Mouse (Mus musculus) hindbrain, embryonic 10.5 days (tissue): ENCODE data around the gene Rtl3. TPM values are rescaled to one million over a fixed set of nuclear protein-coding genes. Genes with fewer than 3 reads are reported as not detected.

ENCODE experiments used
- DNase-seq: peaks from one replicate; pipeline ENCODE4 v3.0.0-alpha.2; 2017; ENCODE audit warnings: low spot score
- H3K27ac ChIP-seq: fragments of 300-500 bp; sonication (generic); 2 replicates; pipeline ENCODE4 v1.5.1; 2016; ENCODE audit warnings: mild to moderate bottlenecking, moderate library complexity
- H3K27me3 ChIP-seq: fragments of 300-500 bp; sonication (generic); 2 replicates; pipeline ENCODE4 v1.6.1; 2016; ENCODE audit warnings: mild to moderate bottlenecking; ENCODE audit not compliant: poor library complexity, insufficient read depth, severe bottlenecking
- H3K36me3 ChIP-seq: fragments of 300-500 bp; sonication (generic); 2 replicates; pipeline ENCODE4 v1.6.1; 2016; ENCODE audit warnings: mild to moderate bottlenecking, moderate library complexity
- H3K4me1 ChIP-seq: fragments of 300-500 bp; sonication (generic); replicated peaks from 2 replicates; pipeline ENCODE4 v1.6.1; 2016; ENCODE audit warnings: mild to moderate bottlenecking
- H3K4me3 ChIP-seq: fragments of 300-500 bp; sonication (generic); 2 replicates; pipeline ENCODE4 v1.5.1; 2016; ENCODE audit warnings: mild to moderate bottlenecking, moderate library complexity
- H3K9me3 ChIP-seq: fragments of 300-500 bp; sonication (generic); 2 replicates; pipeline ENCODE4 v1.6.1; 2016; ENCODE audit warnings: mild to moderate bottlenecking, moderate library complexity
- WGBS: fragments of 180-500 bp; shearing (Covaris S2); methylation state at CpG from one replicate; pipeline ENCODE4 v1.1.7; 2016; 5-methylcytosine and 5-hydroxymethylcytosine counted together
- polyA plus RNA-seq: library from polyadenylated mRNA; unstranded; fragments of >200 nt; fragmentation: Nextera tagmentation; extraction: Ambion mirVana; gene quantifications from 2 replicates; pipeline ENCODE4 v1.2.1, GENCODE M21; 2016

The Rtl3 gene
- 0.24 and 0.63 TPM in 2 replicates for polyA plus RNA-seq

DNA sequence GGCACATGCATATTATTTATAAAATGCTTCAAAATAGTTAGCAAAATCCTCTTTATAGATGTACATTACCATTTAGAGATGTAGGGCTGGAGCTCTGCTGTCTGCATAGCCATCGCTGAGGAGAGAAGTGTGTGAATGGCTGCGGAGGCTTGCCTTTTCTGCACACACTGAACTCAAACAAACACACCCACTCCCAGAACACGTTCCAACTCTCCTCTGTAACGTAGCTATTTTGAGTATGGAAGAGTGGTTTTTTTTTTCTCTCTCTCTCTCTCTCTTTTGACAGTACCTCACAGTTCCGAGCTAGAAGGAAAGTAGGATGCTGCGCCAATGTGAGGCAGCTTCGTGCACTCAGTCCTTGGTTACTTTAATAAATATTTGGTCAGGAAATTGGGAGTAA is at the start of gene Rtl3:
Gene Rtl3, minus strand, starts transcription at position 236 of the 400 bp plus-strand sequence.
- WGBS, result 74% methylated on average over 7 of the region's 7 CpGs
- Histone ChIP-seq H3K27ac (no peak within 1 kb of the TSS), H3K4me3 (no peak within 1 kb of the TSS), H3K4me1 (no peaks in the 10 kb centered on the region), H3K36me3 (no peaks in the 10 kb centered on the region), H3K27me3 (no peaks in the 10 kb centered on the region), H3K9me3 (peaks cover 6% of the 10 kb centered on the region; the same call in 1 of the 2 replicates)
- no peak for DNase-seq

- Histone ChIP-seq H3K9me3 (no peaks in the 10 kb centered on the region), H3K27ac (no peak overlapping the region), H3K4me1 (no peaks in the 10 kb centered on the region), H3K36me3 (no peaks in the 10 kb centered on the region), H3K4me3 (no peak overlapping the region), H3K27me3 (0 out of 2 replicates have a peak, but pooled peaks cover 5% of the 10 kb centered on the region)
- DNase-seq, result no peak
- 62% methylated on average over 4 of the region's 4 CpGs for WGBS
Observed at GRCm38 (mm10) chrX:106872315-106872714, 31.9 kb upstream of the Rtl3 start.

- no peaks in the 10 kb centered on the region for H3K36me3 ChIP-seq
- no peak overlapping the region for H3K27ac ChIP-seq
- no peaks in the 10 kb centered on the region for H3K9me3 ChIP-seq
- WGBS, result 42% methylated on average over 3 of the region's 3 CpGs
- H3K4me1 ChIP-seq, result no peaks in the 10 kb centered on the region
- DNase-seq, result no peak
- H3K27me3 ChIP-seq, result 0 out of 2 replicates have a peak, but pooled peaks cover 5% of the 10 kb centered on the region
- H3K4me3 ChIP-seq, result no peak overlapping the region
Observed at GRCm38 (mm10) chrX:106871894-106872293, 31.4 kb upstream of the Rtl3 start.

DNA sequence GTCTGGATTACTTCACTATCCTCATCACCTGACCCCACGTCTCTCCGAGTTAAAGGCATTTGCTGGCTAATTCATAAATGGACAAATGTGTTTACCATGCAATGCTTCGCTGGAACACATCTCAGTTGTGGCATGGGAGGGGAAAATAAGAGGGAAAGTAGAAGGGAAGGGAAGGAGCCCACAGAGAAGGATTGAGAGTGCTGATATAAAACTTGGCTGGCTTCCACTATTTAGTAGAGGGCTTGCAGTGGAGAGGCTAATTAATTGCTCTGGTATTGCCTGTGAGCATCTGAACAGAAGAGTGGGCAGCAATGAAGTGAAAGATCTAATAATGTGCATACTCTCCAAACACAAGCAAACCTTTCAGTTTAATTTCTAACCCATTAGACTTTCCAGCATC is 31.0 kb upstream of the Rtl3 start:
- DNase-seq, result no peak
- Histone ChIP-seq H3K36me3 (no peaks in the 10 kb centered on the region), H3K9me3 (no peaks in the 10 kb centered on the region), H3K27ac (no peak overlapping the region), H3K4me1 (no peaks in the 10 kb centered on the region), H3K27me3 (0 out of 2 replicates have a peak, but pooled peaks cover 5% of the 10 kb centered on the region), H3K4me3 (no peak overlapping the region)
- WGBS, result 80% methylated on average over 3 of the region's 3 CpGs

DNA sequence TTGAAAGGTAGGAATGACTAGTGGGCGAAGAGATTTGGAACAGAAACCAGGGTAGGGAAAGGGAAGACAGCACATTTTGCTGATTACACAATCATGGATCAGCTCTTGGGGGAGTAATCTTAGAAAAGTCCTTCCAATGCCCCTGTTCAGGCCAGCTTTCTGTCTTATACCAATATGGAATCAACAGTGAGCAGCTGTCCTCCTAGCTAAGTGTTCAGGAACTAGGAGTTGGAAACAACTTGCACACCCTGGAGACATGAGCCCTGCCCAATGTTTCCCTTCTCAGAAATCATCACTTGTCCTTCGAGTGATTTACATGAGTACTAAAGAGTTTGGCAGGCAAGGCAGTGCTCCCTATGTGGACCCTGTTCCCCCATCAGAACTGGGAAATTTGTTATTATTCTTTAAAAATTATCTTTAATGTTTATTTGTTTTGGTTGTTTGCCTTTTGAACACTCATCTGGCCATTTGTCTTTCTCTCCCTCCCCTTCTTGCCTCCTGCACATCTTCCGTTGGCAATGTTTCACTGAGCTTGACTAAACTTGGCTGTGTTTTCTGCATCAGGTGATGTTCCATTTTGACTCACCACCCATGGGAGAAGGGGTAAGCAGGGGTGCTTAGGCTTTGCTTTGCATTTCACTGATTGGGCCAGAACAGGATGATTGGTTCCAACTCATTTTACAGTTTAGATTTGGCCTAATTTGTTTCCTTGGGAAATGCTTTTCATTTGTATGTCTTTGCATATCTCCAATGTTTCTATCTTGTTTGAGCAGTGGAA is 13.3 kb upstream of the Rtl3 start:
- H3K27me3 ChIP-seq, result no peaks in the 10 kb centered on the region; the same call in 1 of the 2 replicates
- 87% methylated on average over 3 of the region's 3 CpGs for WGBS

DNA sequence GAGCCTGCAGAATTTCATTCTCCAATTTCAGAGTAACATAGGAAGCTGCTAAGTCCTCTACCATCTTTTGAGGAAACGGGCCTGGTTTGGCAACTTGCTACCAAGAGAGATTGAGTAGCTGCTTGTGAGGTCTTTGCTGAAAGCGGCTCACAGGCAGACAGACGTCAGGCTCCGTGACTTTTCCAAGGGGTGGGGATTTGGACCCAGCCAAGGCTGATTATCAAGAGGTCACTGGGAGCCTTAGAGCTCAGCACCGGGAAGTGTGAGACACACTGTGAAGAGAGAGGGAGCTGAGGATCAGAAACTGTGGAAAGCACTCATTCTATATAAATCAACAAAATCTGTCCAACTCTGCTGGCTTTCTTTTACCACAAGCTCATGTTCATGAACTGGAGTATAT is 853 bp downstream of the Rtl3 start:
- 62% methylated on average over 5 of the region's 5 CpGs for WGBS

More for the DNA sequence above, 13.3 kb upstream of the Rtl3 start:
- Histone ChIP-seq H3K27ac (no peak overlapping the region), H3K4me3 (no peak overlapping the region), H3K4me1 (no peaks in the 10 kb centered on the region), H3K9me3 (no peaks in the 10 kb centered on the region), H3K36me3 (no peaks in the 10 kb centered on the region)
- no peak for DNase-seq

GRCm38 (mm10) chrX:106830494-106830893 is 9.9 kb downstream of the Rtl3 start:
- 93% methylated on average over 1 of the region's 1 CpGs for WGBS
- no peak for DNase-seq
- no peaks in the 10 kb centered on the region for H3K9me3 ChIP-seq

More for the DNA sequence above, 853 bp downstream of the Rtl3 start:
- no peaks in the 10 kb centered on the region for H3K27me3 ChIP-seq
- DNase-seq, result no peak
- no peak overlapping the region for H3K27ac ChIP-seq
- H3K4me3 ChIP-seq, result no peak overlapping the region
- H3K9me3 ChIP-seq, result peaks cover 6% of the 10 kb centered on the region; the same call in 1 of the 2 replicates
- no peaks in the 10 kb centered on the region for H3K36me3 ChIP-seq
- no peaks in the 10 kb centered on the region for H3K4me1 ChIP-seq

GRCm38 (mm10) chrX:106809560-106810226 is 30.8 kb downstream of the Rtl3 start:
- Histone ChIP-seq H3K4me3 (no peak overlapping the region), H3K9me3 (no peaks in the 10 kb centered on the region), H3K27ac (no peak overlapping the region), H3K4me1 (no peaks in the 10 kb centered on the region), H3K36me3 (no peaks in the 10 kb centered on the region), H3K27me3 (no peaks in the 10 kb centered on the region)
- no peak for DNase-seq
- WGBS, result 89% methylated on average over 7 of the region's 7 CpGs

More at GRCm38 (mm10) chrX:106830494-106830893, 9.9 kb downstream of the Rtl3 start:
- no peaks in the 10 kb centered on the region for H3K36me3 ChIP-seq
- H3K4me1 ChIP-seq, result no peaks in the 10 kb centered on the region
- H3K4me3 ChIP-seq, result no peak overlapping the region
- no peaks in the 10 kb centered on the region; the same call in 1 of the 2 replicates for H3K27me3 ChIP-seq
- no peak overlapping the region for H3K27ac ChIP-seq

DNA sequence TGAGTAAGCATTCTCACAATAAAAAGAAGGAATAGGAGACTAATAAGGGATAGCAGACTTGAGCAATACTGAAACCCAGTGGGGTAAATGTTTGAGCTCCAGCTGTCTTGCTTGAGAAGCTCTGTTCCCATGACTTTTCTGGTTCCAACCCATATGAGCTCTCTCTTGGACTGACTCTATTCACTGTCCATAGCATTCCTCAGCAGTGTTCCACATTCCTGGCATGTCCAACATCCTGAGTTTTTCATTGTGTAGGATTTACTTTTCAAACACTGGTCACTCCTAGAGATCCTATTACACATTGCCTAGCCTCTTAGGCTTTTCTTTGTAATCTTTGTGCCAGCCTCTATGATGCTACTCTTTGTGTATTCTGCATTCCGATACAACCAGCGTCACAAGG is 36.1 kb downstream of the Rtl3 start:
- 47% methylated on average over 2 of the region's 2 CpGs for WGBS
- H3K27me3 ChIP-seq, result no peaks in the 10 kb centered on the region; the same call in 1 of the 2 replicates
- H3K36me3 ChIP-seq, result no peaks in the 10 kb centered on the region
- H3K4me3 ChIP-seq, result no peak overlapping the region
- no peak for DNase-seq
- H3K4me1 ChIP-seq, result no peaks in the 10 kb centered on the region
- no peaks in the 10 kb centered on the region for H3K9me3 ChIP-seq
- no peak overlapping the region for H3K27ac ChIP-seq

GRCm38 (mm10) chrX:106794686-106795085 is 45.8 kb downstream of the Rtl3 start:
- H3K4me1 ChIP-seq, result no peaks in the 10 kb centered on the region
- H3K27me3 ChIP-seq, result no peaks in the 10 kb centered on the region
- no peaks in the 10 kb centered on the region for H3K9me3 ChIP-seq
- no peak overlapping the region for H3K4me3 ChIP-seq
- WGBS, result 16% methylated on average over 2 of the region's 2 CpGs
- H3K36me3 ChIP-seq, result no peaks in the 10 kb centered on the region
- no peak overlapping the region for H3K27ac ChIP-seq
- DNase-seq, result no peak

Other genes starting within 250 kb of the Rtl3 start
- gene Cysltr1, start 237.0 kb downstream of the Rtl3 start, polyA plus RNA-seq, result 1.1 and 1.2 TPM in 2 replicates
- gene Lpar4, start 80.0 kb upstream of the Rtl3 start, polyA plus RNA-seq, result 10.6 and 12.7 TPM in 2 replicates
- gene P2ry10, start 247.8 kb upstream of the Rtl3 start, polyA plus RNA-seq, result not detected in 2 replicates